Comparison of ENCODE assay signal across 15 mouse cellular contexts in the genomic region with DNA sequence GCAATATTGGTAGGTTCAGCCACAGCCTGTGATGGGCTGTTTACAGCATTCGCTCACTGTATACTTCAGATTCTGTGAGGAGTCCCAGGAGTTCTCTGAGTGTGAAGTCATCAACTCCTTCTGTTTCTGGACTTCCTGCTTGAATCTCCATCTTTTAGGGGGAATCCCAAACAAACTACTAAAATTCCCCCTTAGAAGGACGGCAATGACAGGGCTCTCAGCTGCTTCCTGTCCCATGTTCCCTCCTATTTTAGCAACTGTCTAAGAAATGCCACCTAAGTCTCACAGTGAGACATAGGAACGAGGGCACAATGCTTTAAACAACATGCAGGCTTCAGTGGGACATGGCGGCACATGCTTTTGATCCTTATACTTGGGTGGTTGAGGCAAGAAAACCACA.
"Had no signal": no experiment of that assay in that cellular context is flagged by ENCODE, and none has a peak within 500 bp of the region (broad histone marks: within the 10 kb centered on the region; RNA-seq: fewer than 3 reads in every experiment).

No protein-coding gene starts in this region.

- H3K4me3 ChIP-seq: neural tube, embryonic 13.5 days; neural tube, embryonic 15.5 days; stomach, embryonic 15.5 days had no signal

- H3K27ac ChIP-seq: neural tube, embryonic 13.5 days; neural tube, embryonic 15.5 days; stomach, embryonic 15.5 days; stomach, postnatal 0 days had no signal

- H3K9me3 ChIP-seq: neural tube, embryonic 13.5 days; neural tube, embryonic 15.5 days; stomach, embryonic 15.5 days had no signal

- H3K9ac ChIP-seq: neural tube, embryonic 13.5 days; neural tube, embryonic 15.5 days; stomach, embryonic 15.5 days had no signal

- H3K4me2 ChIP-seq: neural tube, embryonic 13.5 days; neural tube, embryonic 15.5 days; stomach, embryonic 15.5 days had no signal

- DNase-seq: retina, postnatal 1 day; right cerebral cortex, adult 18-20 months; right cerebral cortex, postnatal 14 days; right cerebral cortex, postnatal 25 days; right cerebral cortex, postnatal 4 days; spleen, adult 18-20 months; thymus, adult 18-20 months; thymus, adult 2 months; thymus, postnatal 25 days; thymus, postnatal 36 days; thymus, postnatal 4 days had no signal

- H3K27me3 ChIP-seq: neural tube, embryonic 13.5 days; neural tube, embryonic 15.5 days; stomach, embryonic 15.5 days had no signal

- H3K36me3 ChIP-seq: neural tube, embryonic 13.5 days; neural tube, embryonic 15.5 days; stomach, embryonic 15.5 days had no signal
